Mouse (Mus musculus) brain, embryonic 14.5 days (tissue): ENCODE measurements at regions not wholly inside any gene's neighbourhood (a gene's known extent, or its start where the extent isn't known, plus 50 kb on each side); places are given as distances from the start of the nearest gene placed in this dataset.

Experiments
- CTCF ChIP-seq: fragments of 200-500 bp; IDR thresholded peaks from 2 replicates; pipeline ENCODE4 v1.5.1; 2012; ENCODE audit warnings: inconsistent platforms, mild to moderate bottlenecking, moderate library complexity, borderline replicate concordance; ENCODE audit not compliant: insufficient read depth, insufficient read length; ENCODE audit errors: extremely low read depth
- POLR2A ChIP-seq: fragments of 200-500 bp; IDR thresholded peaks from 2 replicates; pipeline ENCODE4 v1.6.1; 2012; ENCODE audit warnings: mild to moderate bottlenecking, inconsistent platforms, borderline replicate concordance; ENCODE audit not compliant: poor library complexity, insufficient read depth, insufficient read length, severe bottlenecking; ENCODE audit errors: extremely low read depth

DNA sequence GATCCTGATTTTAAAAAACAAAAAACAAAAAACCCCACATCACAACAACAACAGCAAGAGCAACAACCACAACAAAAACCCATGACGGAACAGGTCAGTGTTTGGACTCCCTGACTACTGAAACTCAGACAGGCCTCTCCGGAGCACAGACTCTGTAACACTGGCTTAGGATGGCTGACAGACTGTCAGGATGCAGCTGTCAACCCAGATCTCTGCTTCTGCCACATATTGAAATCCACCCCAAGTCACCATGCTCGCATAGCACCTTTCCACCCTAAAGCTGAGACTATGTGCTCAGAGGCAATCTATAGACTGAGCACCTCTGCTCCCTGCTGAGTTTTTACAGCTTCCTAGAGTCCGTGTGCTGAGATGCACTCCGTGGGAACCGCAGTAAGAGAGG is 57.0 kb upstream of the Nmu start:
- TF ChIP-seq CTCF (no peak), POLR2A (no peak)
